Mouse (Mus musculus) hindbrain, embryonic 13.5 days (tissue): ENCODE measurements around the gene Mthfsd. TPM values are rescaled to one million over a fixed set of nuclear protein-coding genes. Genes with fewer than 3 reads are reported as not detected.
"Not testable (repeated sequence)": the region's sequence is repeated elsewhere in the genome, so short reads cannot be mapped to it uniquely, and the experiment has no call there.

Experiments
- ATAC-seq: fragments of 200-750 bp; cut with Nextera tagmentation; 2 replicates; pipeline ENCODE4 v1.8.0; 2017; ENCODE audit warnings: moderate TSS enrichment; ENCODE audit not compliant: low FRiP score
- H3K27ac ChIP-seq: fragments of 300-500 bp; sonication (generic); 2 replicates; pipeline ENCODE4 v1.5.1; 2015; ENCODE audit warnings: inconsistent platforms, mild to moderate bottlenecking, moderate library complexity
- H3K27me3 ChIP-seq: fragments of 300-500 bp; sonication (generic); 2 replicates; pipeline ENCODE4 v1.6.1; 2015; ENCODE audit warnings: mild to moderate bottlenecking, inconsistent platforms
- H3K36me3 ChIP-seq: fragments of 300-500 bp; sonication (generic); 2 replicates; pipeline ENCODE4 v1.6.1; 2015; ENCODE audit warnings: mild to moderate bottlenecking, inconsistent platforms
- H3K4me1 ChIP-seq: fragments of 300-500 bp; sonication (generic); replicated peaks from 2 replicates; pipeline ENCODE4 v1.6.1; 2015; ENCODE audit warnings: inconsistent platforms
- H3K4me2 ChIP-seq: fragments of 300-500 bp; sonication (generic); 2 replicates; pipeline ENCODE4 v1.6.1; 2015; ENCODE audit warnings: inconsistent platforms, mild to moderate bottlenecking, moderate library complexity
- H3K4me3 ChIP-seq: fragments of 300-500 bp; sonication (generic); 2 replicates; pipeline ENCODE4 v1.5.1; 2015; ENCODE audit warnings: mild to moderate bottlenecking, inconsistent platforms
- H3K9ac ChIP-seq: fragments of 300-500 bp; sonication (generic); 2 replicates; pipeline ENCODE4 v1.6.1; 2015; ENCODE audit warnings: mild to moderate bottlenecking, inconsistent platforms
- H3K9me3 ChIP-seq: fragments of 300-500 bp; sonication (generic); 2 replicates; pipeline ENCODE4 v1.6.1; 2016; ENCODE audit warnings: inconsistent platforms
- WGBS: fragments of 180-500 bp; shearing (Covaris S2); methylation state at CpG from one replicate; pipeline ENCODE4 v1.1.7; 2015; 5-methylcytosine and 5-hydroxymethylcytosine counted together
- polyA plus RNA-seq: library from polyadenylated mRNA; unstranded; fragments of >200 nt; fragmentation: Nextera tagmentation; extraction: Ambion mirVana; gene quantifications from 2 replicates; pipeline ENCODE4 v1.2.1, GENCODE M21; 2015

Gene Mthfsd
- 53.8 and 54.1 TPM in 2 replicates for polyA plus RNA-seq

DNA sequence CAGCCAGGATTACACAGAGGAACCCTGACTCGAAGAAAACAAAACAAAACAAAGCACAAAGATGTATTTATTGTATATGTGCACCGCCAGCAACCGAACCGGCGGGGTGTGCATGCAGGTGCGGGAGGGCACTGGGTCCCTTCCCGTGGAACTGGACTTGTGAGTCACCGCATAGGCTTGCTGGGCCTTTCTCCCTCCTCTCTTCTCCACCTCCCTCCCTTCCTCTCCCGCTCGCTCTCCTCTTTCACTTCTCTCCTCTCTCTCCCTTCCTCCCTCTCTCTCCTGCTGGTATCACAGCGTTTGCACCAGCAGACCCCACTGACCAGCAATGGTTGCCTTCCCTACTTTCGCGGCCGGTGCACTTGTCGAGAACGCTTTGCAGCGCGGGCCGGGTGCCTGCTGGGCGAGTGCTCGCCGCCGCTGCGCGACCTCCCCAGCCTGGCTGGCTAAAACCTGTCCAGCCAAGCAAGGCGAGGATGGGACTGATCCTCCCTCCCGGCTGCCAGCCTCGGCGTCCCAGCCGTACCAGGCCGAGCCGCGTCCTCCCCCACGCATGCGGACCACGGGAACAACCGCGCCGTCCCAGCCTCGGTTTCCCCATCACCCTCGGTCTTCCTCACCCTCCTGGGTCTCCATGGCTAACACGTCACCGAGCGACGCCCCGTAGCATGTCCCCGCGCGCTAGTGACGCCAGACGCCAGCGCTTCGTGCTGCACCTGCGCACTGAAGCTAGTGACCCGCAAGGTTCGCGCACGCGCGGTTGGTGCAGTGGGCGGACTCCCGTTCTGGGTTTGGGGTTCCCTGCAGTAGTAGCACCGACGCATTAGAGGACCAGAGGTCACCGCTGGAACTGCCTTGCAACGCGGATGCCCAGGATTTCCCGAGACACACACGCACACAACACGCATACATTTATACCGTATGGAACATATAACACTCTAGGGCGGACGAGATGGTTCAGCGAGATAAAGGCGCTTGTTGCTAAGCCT is at the start of gene Mthfsd:
TSS of gene Mthfsd (minus strand) at position 725 of the 989 bp plus-strand sequence.
- peak; percentile 94 for ATAC-seq
- peak within 1 kb of the TSS; percentile 87 for H3K4me3 ChIP-seq
- H3K9me3 ChIP-seq = no peaks in the 10 kb centered on the region
- peaks cover 32% of the 10 kb centered on the region for H3K36me3 ChIP-seq
- H3K9ac ChIP-seq = peak within 1 kb of the TSS; percentile 94
- H3K4me2 ChIP-seq = peak within 1 kb of the TSS; percentile 91
- H3K27ac ChIP-seq = peak within 1 kb of the TSS; percentile 89
- H3K27me3 ChIP-seq = peaks cover 39% of the 10 kb centered on the region
- peaks cover 19% of the 10 kb centered on the region for H3K4me1 ChIP-seq
- 2% methylated on average over 75 of the region's 75 CpGs for WGBS

DNA sequence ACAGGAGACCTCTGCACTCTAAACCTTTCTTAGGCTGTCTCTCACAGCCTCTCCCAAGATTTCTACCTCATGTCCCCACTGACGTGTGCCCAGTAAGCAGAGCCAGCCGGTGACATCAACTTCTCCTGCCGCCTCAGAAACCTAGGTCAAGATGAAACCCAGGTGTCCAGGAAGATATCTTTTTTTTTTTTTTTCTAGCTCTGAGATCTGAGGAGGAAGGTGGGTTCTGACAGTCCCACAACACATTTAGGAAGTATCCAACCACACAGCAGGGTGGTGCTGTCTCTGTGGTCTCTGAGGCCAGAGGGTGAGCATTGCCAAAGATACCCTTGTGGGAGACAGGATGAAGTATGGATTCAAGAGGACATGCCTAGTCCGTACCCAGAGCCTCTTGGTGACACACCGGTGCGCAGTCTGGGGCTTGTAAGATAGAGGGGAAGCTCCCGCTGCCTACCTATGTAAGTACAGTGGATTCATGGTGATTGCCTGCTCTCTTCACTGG is 48.8 kb upstream of the Mthfsd start:
- H3K4me3 ChIP-seq = no peak overlapping the region
- ATAC-seq = no peak
- no peaks in the 10 kb centered on the region for H3K36me3 ChIP-seq
- no peak overlapping the region for H3K9ac ChIP-seq
- H3K9me3 ChIP-seq = no peaks in the 10 kb centered on the region
- H3K27ac ChIP-seq = no peak overlapping the region
- 90% methylated on average over 7 of the region's 7 CpGs for WGBS
- no peaks in the 10 kb centered on the region for H3K4me1 ChIP-seq
- H3K4me2 ChIP-seq = no peak overlapping the region
- H3K27me3 ChIP-seq = peaks cover 19% of the 10 kb centered on the region

DNA sequence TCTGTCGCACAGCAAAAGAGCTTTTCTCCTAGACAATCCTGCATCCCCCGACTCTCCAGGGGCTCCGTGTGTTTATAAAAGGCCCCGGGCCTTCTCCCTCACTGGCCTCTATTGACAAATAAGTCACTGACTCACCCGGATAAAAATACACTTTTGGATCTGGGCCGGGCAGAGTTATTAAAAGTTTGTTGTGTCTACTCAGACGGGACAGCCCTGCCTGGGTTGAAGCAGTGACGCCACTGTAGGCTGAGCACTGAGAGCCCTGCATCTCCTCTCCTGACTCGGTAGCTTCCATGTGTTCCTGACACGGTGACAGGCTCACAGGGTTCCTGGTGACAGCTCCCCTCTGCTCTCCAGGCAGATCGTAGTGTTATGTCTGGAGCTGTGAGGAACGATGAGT is 44.2 kb upstream of the Mthfsd start:
- H3K4me1 ChIP-seq = peaks cover 7% of the 10 kb centered on the region; the same call in 1 of the 2 replicates
- 70% methylated on average over 12 of the region's 12 CpGs for WGBS
- no peak overlapping the region for H3K27ac ChIP-seq
- H3K36me3 ChIP-seq = no peaks in the 10 kb centered on the region
- H3K27me3 ChIP-seq = peaks cover 18% of the 10 kb centered on the region; the same call in 1 of the 2 replicates
- H3K4me2 ChIP-seq = no peak overlapping the region
- H3K9ac ChIP-seq = no peak overlapping the region
- no peak overlapping the region for H3K4me3 ChIP-seq
- no peaks in the 10 kb centered on the region for H3K9me3 ChIP-seq
- ATAC-seq = no peak

DNA sequence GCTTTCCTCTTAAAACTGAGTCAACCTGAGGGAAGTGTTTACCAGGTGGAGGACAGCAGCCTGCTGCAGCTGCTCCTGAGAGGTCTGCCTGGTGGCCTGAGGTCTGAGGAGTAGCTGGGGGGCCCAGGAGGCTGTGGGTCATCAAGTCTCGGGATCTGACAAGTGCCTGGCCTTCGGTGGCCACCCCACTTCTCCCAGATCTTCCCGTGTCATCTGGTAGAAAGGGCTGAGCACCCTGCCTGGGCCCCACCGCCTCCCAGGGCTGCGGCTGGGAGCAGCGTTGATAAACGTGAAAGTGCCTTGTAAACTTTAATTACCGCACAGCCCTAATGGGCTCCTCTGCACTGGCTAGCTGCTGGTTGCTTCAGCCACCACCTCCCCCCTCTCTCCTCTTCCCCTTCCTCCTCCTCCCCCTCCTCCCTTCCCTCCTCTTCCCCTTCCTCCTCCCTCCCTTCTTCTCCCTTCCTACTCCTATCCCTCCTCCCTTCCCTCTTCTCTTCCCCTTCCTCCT is 40.4 kb upstream of the Mthfsd start:
- Histone ChIP-seq H3K4me3 (no peak overlapping the region), H3K4me2 (no peak overlapping the region), H3K4me1 (peaks cover 7% of the 10 kb centered on the region; the same call in 1 of the 2 replicates), H3K9me3 (no peaks in the 10 kb centered on the region), H3K27ac (no peak overlapping the region), H3K9ac (no peak overlapping the region), H3K27me3 (peaks cover 31% of the 10 kb centered on the region), H3K36me3 (no peaks in the 10 kb centered on the region)
- ATAC-seq = no peak
- 40% methylated on average over 8 of the region's 8 CpGs for WGBS

DNA sequence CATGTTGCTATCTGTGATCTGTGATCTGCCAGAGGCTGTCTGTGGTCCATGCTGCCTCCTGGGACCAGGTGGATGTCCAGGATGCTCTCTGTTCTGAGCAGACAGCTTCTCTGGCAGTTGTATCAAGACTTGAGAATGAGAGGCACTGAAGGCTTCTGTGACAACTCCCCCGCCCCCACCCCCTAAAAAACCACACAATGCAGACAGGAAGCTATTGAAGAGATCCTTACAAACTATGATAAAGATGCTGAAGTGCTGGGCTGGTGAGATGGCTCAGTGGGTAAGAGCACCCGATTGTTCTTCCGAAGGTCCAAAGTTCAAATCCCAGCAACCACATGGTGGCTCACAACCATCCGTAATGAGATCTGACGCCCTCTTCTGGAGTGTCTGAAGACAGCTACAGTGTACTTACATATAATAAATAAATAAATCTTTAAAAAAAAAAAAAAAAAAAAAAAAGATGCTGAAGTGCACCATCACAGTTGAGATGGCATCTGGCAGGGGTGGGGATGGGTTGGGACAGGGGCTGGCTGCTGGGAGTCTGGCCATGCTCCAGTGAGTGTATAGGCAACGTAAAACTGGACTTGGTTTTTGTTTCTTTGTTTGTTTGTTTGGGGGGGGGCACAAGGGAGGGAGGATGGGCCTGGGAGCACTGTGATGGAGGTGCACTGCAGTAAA is 37.4 kb upstream of the Mthfsd start:
- H3K36me3 ChIP-seq, H3K9me3 ChIP-seq, H3K4me3 ChIP-seq, ATAC-seq, H3K4me1 ChIP-seq, H3K4me2 ChIP-seq, H3K9ac ChIP-seq, H3K27ac ChIP-seq: not testable (repeated sequence)
- H3K27me3 ChIP-seq = peaks cover 46% of the 10 kb centered on the region
- 80% methylated on average over 5 of the region's 6 CpGs for WGBS

DNA sequence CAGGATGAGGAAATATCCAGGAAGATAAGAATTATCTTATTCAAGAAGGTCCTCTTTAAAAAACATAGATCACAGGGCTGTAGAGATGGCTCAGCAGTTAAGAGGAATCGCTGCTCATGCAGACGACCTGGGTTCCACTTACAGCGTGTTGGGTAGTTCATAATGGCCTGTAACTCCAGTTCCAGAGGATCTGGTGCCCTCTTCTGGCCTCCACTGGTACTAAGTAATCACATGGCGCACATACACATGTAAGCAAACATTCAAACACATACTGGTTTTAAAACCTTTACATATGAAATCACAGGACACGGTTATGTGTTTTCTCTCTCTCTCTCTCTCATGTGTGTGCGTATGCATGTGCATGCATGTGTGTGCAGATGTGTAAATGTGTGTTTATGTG is 28.7 kb upstream of the Mthfsd start:
- no peak for ATAC-seq
- no peaks in the 10 kb centered on the region for H3K9me3 ChIP-seq
- H3K4me1 ChIP-seq = no peaks in the 10 kb centered on the region
- 95% methylated on average over 6 of the region's 6 CpGs for WGBS
- no peak overlapping the region for H3K27ac ChIP-seq
- peaks cover 44% of the 10 kb centered on the region for H3K27me3 ChIP-seq
- no peak overlapping the region for H3K4me2 ChIP-seq
- H3K4me3 ChIP-seq = no peak overlapping the region
- no peak overlapping the region for H3K9ac ChIP-seq
- no peaks in the 10 kb centered on the region for H3K36me3 ChIP-seq

DNA sequence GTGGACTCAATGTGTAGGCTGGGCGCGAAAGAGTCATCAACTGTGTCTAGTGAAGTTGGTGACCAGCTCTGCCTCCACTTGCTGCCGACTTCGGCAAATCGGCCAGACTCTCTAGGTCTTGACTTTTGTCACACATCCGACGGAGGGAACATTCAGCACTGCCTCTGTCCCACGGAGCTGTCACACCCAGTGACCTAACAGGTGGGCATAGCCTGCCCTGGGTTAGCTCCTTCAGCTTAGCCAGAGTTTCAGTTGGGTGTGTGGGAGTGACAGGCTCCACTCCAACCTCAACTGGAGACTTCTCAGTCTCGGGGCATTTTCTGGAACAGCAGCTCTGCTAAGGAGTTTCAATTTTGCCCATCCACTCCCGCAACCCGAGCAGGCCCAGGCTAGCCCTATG is 26.3 kb upstream of the Mthfsd start:
- 87% methylated on average over 11 of the region's 11 CpGs for WGBS
- Histone ChIP-seq H3K4me2 (no peak overlapping the region), H3K27ac (no peak overlapping the region), H3K27me3 (peaks cover 63% of the 10 kb centered on the region), H3K4me3 (no peak overlapping the region), H3K36me3 (no peaks in the 10 kb centered on the region), H3K9ac (no peak overlapping the region), H3K4me1 (no peaks in the 10 kb centered on the region), H3K9me3 (no peaks in the 10 kb centered on the region)
- ATAC-seq = no peak

DNA sequence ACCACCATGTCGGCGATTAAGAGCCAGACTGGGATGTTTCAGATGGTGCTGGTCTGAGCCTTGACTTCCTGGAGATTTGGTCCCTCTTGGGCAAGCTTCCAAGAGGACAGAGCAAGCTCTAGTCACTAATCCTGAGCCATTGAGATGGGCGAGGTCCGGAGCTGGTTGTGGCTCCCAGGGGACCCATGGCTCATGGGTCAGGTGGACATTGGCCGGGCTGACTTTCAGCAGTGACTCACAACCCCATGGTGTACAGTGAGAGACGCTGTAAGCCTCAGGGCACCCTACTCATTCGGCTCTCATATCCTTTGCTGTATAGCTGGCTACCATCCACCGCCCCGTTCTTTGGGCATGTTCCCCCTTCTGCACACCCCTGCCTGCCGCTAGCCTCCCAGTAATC is 25.9 kb upstream of the Mthfsd start:
- WGBS = 89% methylated on average over 10 of the region's 10 CpGs
- H3K9ac ChIP-seq = no peak overlapping the region
- no peak overlapping the region for H3K4me3 ChIP-seq
- no peak overlapping the region for H3K27ac ChIP-seq
- no peaks in the 10 kb centered on the region for H3K36me3 ChIP-seq
- peaks cover 2% of the 10 kb centered on the region; the same call in 1 of the 2 replicates for H3K4me1 ChIP-seq
- ATAC-seq = no peak
- no peaks in the 10 kb centered on the region for H3K9me3 ChIP-seq
- H3K4me2 ChIP-seq = no peak overlapping the region
- peaks cover 67% of the 10 kb centered on the region for H3K27me3 ChIP-seq

DNA sequence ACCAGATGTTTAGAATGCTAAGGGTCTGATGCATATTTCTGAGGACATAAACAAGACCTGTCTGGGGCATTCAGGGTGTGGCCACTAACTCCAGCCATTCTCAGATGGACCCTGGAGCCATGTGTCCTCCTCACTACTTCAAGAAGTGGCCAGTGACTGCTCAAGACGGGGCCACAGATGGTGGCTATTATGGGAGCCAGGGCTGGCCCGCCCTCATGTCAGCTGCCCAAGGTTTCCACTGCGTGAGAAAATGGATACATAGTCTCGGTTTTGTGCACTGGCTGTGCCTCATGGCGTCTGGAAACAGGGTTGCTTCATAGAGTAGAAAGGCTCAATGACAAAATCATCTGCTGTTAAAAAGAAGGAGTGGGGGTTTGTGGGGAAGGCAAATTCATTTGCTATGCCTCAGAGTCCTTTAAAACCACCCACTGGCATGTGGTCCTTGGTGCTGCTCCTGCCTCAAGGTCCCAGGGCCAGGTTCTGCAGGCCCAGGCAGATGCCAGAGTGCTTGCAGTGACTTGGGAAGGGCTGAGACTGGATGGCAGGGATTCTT is 24.8 kb upstream of the Mthfsd start:
- peaks cover 13% of the 10 kb centered on the region for H3K4me1 ChIP-seq
- H3K4me3 ChIP-seq = no peak overlapping the region
- no peak overlapping the region for H3K4me2 ChIP-seq
- 65% methylated on average over 5 of the region's 5 CpGs for WGBS
- H3K27ac ChIP-seq = no peak overlapping the region
- no peaks in the 10 kb centered on the region for H3K9me3 ChIP-seq
- no peaks in the 10 kb centered on the region for H3K36me3 ChIP-seq
- ATAC-seq = no peak
- no peak overlapping the region for H3K9ac ChIP-seq
- peaks cover 78% of the 10 kb centered on the region for H3K27me3 ChIP-seq

DNA sequence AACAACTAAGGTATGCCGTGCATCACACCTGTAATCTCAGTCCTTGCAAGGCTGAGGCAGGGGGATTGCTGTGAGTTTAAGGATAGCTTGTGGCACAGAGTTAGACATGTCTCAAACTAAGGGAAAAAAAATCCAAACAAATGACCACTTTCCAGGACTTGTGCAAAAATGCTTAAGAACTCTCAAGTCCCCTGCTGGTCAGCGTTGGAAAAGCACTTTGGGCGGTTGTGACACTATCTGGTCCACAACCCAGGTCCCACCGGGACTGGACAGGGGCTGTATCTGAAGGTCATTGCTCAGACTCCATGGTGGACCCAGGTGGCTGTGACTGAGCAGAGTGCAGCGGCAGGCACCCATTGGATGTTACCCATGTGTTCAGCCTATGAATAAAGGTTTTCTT is 22.3 kb upstream of the Mthfsd start:
- Histone ChIP-seq H3K9ac (no peak overlapping the region), H3K4me1 (peaks cover 23% of the 10 kb centered on the region), H3K27me3 (peaks cover 99% of the 10 kb centered on the region), H3K9me3 (no peaks in the 10 kb centered on the region), H3K36me3 (no peaks in the 10 kb centered on the region), H3K27ac (no peak overlapping the region), H3K4me2 (no peak overlapping the region), H3K4me3 (no peak overlapping the region)
- WGBS = 33% methylated on average over 5 of the region's 5 CpGs
- no peak for ATAC-seq

DNA sequence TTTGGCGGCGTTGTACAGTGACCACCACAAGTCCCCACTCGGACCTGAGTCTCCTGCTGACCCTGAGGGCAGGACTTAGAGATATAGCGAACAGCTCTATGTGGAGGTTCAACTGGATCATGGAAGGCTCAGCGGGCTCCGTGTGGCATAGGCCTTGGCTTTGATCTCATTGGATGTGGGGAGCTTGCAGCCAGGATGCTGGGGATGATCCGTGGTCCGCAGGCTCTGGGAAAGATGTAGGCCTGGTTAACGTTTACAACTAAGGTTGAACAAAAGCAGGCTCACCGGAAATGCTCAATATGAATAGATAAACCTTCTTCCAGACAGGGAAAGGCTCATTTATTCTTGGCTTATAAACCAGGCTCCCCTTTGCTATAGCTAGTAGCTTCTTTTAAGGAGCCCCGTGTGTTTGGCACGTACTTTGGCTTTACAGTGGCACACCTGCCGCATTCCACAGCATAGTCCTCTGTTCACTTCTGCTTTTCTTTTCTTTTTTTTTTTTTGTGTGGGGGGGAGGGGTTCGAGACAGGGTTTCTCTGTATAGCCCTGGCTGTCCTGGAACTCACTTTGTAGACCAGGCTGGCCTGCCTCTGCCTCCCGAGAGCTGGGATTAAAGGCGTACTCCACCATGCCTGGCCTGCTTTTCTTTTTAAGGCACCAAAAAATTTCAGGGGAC is 21.2 kb upstream of the Mthfsd start:
- H3K4me3 ChIP-seq = no peak overlapping the region
- no peak overlapping the region for H3K9ac ChIP-seq
- WGBS = 17% methylated on average over 16 of the region's 16 CpGs
- peaks cover 99% of the 10 kb centered on the region for H3K27me3 ChIP-seq
- no peaks in the 10 kb centered on the region for H3K36me3 ChIP-seq
- no peak for ATAC-seq
- no peaks in the 10 kb centered on the region for H3K9me3 ChIP-seq
- peaks cover 30% of the 10 kb centered on the region for H3K4me1 ChIP-seq
- H3K27ac ChIP-seq = no peak overlapping the region
- H3K4me2 ChIP-seq = no peak overlapping the region
